Mouse (Mus musculus): Measurements from ENCODE around the gene 1810062G17Rik. TPM values are rescaled to one million over a fixed set of nuclear protein-coding genes. Genes with fewer than 3 reads are reported as not detected.

Gene 1810062G17Rik
- 0.97 TPM for polyA plus RNA-seq (2017; shearing (Covaris generic))

DNA sequence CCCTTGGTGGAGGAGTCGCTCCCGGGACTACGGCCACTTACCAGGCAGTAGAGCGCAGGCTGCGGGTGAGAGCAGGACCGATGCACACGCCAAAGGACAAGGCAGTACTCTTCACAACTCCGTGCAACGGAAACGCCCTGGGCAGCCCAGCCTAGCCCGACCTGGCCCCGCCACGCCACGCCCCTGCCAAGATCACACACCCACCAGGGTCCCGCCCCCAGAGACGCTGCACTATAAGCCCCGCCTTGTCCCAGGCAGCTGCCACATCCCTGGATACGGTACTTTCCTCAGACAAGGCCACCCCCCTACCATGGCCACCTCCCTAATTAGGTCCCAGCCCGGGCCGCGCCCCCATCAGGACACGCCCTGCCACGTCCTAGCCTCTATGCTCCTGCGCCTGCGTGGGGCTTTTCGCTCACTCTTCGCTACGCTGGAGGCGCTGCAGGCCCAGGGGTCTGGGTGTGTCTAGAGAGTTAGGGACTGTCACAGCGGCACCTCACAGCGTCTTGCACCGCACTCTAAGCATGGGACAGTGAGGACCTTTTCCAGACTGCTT lies at the start of gene 1810062G17Rik, which contains the start of gene Anxa5:
Gene 1810062G17Rik (plus strand): TSS at position 406 of the 556 bp plus-strand sequence.
Gene Anxa5 (minus strand): TSS at position 363 of the 556 bp plus-strand sequence.

DNA sequence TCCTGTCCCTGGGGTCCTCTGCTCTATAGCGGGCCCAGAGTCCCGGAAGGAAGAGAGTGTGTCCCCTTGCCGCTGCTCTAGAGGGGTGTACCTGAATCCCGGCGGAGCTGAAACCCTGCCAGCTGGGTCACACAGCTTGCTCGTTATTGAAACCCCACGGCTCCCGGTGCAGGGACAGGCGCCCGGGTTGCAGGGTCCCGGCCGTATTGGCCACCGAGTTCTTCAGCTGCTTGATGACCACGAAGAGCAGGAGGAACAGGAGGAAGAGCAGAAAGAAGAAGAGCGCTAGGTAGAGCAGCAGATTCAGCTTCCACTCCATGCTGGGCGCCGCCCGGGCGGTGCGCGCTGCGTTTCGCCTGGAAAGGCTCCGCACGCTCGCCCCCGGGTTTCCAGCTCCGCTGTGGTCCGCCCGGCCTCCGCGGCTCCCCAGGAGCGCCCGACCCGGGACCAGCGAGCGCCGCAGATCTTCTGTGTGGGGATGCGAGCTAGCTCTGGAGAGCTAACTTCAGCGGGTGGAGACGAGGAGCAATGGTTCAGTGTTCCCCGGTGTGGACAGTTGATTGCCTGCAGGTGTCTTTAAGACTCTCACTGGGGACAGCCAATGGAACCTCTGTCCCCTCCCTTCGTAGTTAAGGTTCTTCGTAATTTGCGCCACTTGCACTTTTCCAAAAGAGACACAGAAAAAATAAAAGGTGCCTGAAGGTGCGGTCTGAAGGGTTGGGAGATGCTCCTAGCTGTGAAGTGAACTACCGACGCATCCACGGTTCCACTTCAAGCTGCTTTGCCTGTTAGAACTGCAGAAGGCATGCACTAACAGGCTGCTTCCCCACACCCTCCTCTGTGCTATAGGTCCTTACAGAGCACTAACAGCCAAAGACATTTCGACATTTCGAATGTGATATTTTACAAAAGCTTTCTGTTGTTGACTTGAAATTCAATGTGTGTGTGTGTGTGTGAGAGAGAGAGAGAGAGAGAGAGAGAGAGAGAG lies 45.6 kb downstream of the 1810062G17Rik start, which contains the start of gene Gm11549:
Gene Gm11549 (minus strand): TSS at position 741 of the 988 bp plus-strand sequence.

Other genes starting within 250 kb of the 1810062G17Rik start
- 152 TPM for gene Anxa5, start within 50 bp of the 1810062G17Rik start, polyA plus RNA-seq (2017; shearing (Covaris generic))
- not detected for gene Gm11549, start 45.9 kb downstream of the 1810062G17Rik start, polyA plus RNA-seq (2017; shearing (Covaris generic))
- gene Exosc9, start 76.7 kb downstream of the 1810062G17Rik start, polyA plus RNA-seq (2017; shearing (Covaris generic)), result 30.3 TPM
- gene Ccna2, start 96.2 kb downstream of the 1810062G17Rik start, polyA plus RNA-seq (2017; shearing (Covaris generic)), result 1.2 TPM
- gene Bbs7, start 137.5 kb downstream of the 1810062G17Rik start, polyA plus RNA-seq (2017; shearing (Covaris generic)), result 0.57 TPM
- gene Trpc3, start 214.2 kb downstream of the 1810062G17Rik start, polyA plus RNA-seq (2017; shearing (Covaris generic)), result not detected